In genomic region chr1:164275455-164275954, GRCm38 (mm10) we compare ENCODE assay signal across 7 mouse cellular contexts. TPM values are rescaled to one million over a fixed set of nuclear protein-coding genes. Genes with fewer than 3 reads are reported as not detected.
A peak's percentile ranks its signal among the peaks of the same experiment; 100 is the strongest.
DNase-seq lines count a peak whose midpoint lies in the region; ATAC-seq and TF ChIP-seq lines count a peak whose summit lies in the region.

Gene Ccdc181, plus strand, starts transcription at chr1:164275585.

- peak within 1 kb of the TSS; percentile 80 for H3K4me2 ChIP-seq in intestine, postnatal 0 days (replicated peaks; ENCODE audit: low read depth)
- peak within 1 kb of the TSS; percentile 79 for H3K4me2 ChIP-seq in midbrain, embryonic 12.5 days (replicated peaks)

- TF ChIP-seq CTCF in intestine, postnatal 0 days (IDR thresholded peaks at IDR 0.05; ENCODE audit: low read depth): peak; percentile 20; the same call in 1 of the 2 replicates
- TF ChIP-seq CTCF in small intestine, adult 2 months (IDR thresholded peaks at IDR 0.05; ENCODE audit: extremely low read depth, insufficient read length, insufficient replicate concordance, low read depth, low read length): peak; percentile 10; the same call in 1 of the 2 replicates

- peak within 1 kb of the TSS; percentile 54 for H3K4me3 ChIP-seq in intestine, postnatal 0 days (ENCODE audit: low read depth, low read length)
- peak within 1 kb of the TSS; percentile 64 for H3K4me3 ChIP-seq in midbrain, embryonic 12.5 days
- H3K4me3 ChIP-seq in small intestine, adult 2 months (ENCODE audit: low read depth, low read length): peak within 1 kb of the TSS; percentile 72

- H3K27me3 ChIP-seq in intestine, postnatal 0 days (replicated peaks; ENCODE audit: control insufficient read depth, insufficient read depth, low read length): no peaks in the 10 kb centered on the region
- H3K27me3 ChIP-seq in midbrain, embryonic 12.5 days: no peaks in the 10 kb centered on the region
- no peaks in the 10 kb centered on the region for H3K27me3 ChIP-seq in small intestine, adult 2 months (ENCODE audit: control insufficient read depth, insufficient read depth, low read length)

- no peak within 1 kb of the TSS for H3K27ac ChIP-seq in intestine, postnatal 0 days (ENCODE audit: low read depth, low read length)
- peak within 1 kb of the TSS; percentile 79 for H3K27ac ChIP-seq in midbrain, embryonic 12.5 days (replicated peaks)
- no peak within 1 kb of the TSS for H3K27ac ChIP-seq in small intestine, adult 2 months (ENCODE audit: insufficient read depth, low read depth, low read length)

- H3K4me1 ChIP-seq in intestine, postnatal 0 days (replicated peaks; ENCODE audit: control insufficient read depth, insufficient read depth, low read length): no peaks in the 10 kb centered on the region
- no peaks in the 10 kb centered on the region for H3K4me1 ChIP-seq in midbrain, embryonic 12.5 days
- no peaks in the 10 kb centered on the region for H3K4me1 ChIP-seq in small intestine, adult 2 months (ENCODE audit: control insufficient read depth, insufficient read depth, insufficient read length, low read length)

- under 1% methylated on average over 31 of the region's 31 CpGs for WGBS in intestine, postnatal 0 days
- WGBS in midbrain, embryonic 12.5 days: under 1% methylated on average over 31 of the region's 31 CpGs
- under 1% methylated on average over 31 of the region's 31 CpGs for WGBS in small intestine, adult 2 months

- peak; percentile 54; the same call in 1 of the 2 replicates for TF ChIP-seq POLR2A in small intestine, adult 2 months (IDR thresholded peaks at IDR 0.05; ENCODE audit: low read depth, low read length)

- ATAC-seq in intestine, postnatal 0 days: peak; percentile 99
- ATAC-seq in midbrain, embryonic 12.5 days (ENCODE audit: low FRiP score, low read depth): peak; percentile 100

- peak within 1 kb of the TSS; percentile 45 for H3K9ac ChIP-seq in intestine, postnatal 0 days (ENCODE audit: low read depth, low read length)
- H3K9ac ChIP-seq in midbrain, embryonic 12.5 days (replicated peaks): peak within 1 kb of the TSS; percentile 58

- no peaks in the 10 kb centered on the region for H3K9me3 ChIP-seq in intestine, postnatal 0 days (ENCODE audit: control insufficient read depth)
- no peaks in the 10 kb centered on the region for H3K9me3 ChIP-seq in midbrain, embryonic 12.5 days

- peak; percentile 95 for DNase-seq in adrenal gland, adult 8-10 months
- peak; percentile 88 for DNase-seq in embryo, embryonic 9.5 days (ENCODE audit: extremely low spot score)
- peak; percentile 75 to 84 for DNase-seq in gastrocnemius, postnatal 4 days (ENCODE audit: low spot score in 2 of 2)
- DNase-seq in left cerebral cortex, postnatal 4 days: peak; percentile 96

- no peaks in the 10 kb centered on the region for H3K36me3 ChIP-seq in intestine, postnatal 0 days (ENCODE audit: control insufficient read depth, insufficient read depth)
- no peaks in the 10 kb centered on the region for H3K36me3 ChIP-seq in midbrain, embryonic 12.5 days
- H3K36me3 ChIP-seq in small intestine, adult 2 months (ENCODE audit: control insufficient read depth, insufficient read depth, low read length): no peaks in the 10 kb centered on the region; the same call in 1 of the 2 replicates

- intact Hi-C loops in left cerebral cortex, postnatal 4 days (cut with DNase I): no loop called here

RNA-seq across cellular contexts. Expression of gene Ccdc181, which starts in this region (rescaled TPM):
- 10 to 100 TPM in 3 of 4 experiments, 1 to 10 TPM in 1; 8.2 to 13.3 (median 11.6) TPM for total RNA-seq in adrenal gland, adult 8-10 months (2022)
- total RNA-seq in gastrocnemius, postnatal 4 days (2021): 1 to 10 TPM; 5.6 to 5.8 TPM
- polyA plus RNA-seq in intestine, postnatal 0 days (2015; fragmentation: Nextera tagmentation; extraction: Ambion mirVana): 5.2 and 6.0 TPM in 2 replicates
- 10 to 100 TPM; 21.2 to 22.3 TPM for total RNA-seq in left cerebral cortex, postnatal 4 days (2021)
- polyA plus RNA-seq in midbrain, embryonic 12.5 days (2016; fragmentation: Nextera tagmentation; extraction: Ambion mirVana): 16.8 and 18.4 TPM in 2 replicates
- polyA plus RNA-seq in small intestine, adult 2 months (2012; rRNA removed): 0.51 and 1.4 TPM in 2 replicates
